Mouse (Mus musculus): Measurements from ENCODE around the gene Sirt3.

DNA sequence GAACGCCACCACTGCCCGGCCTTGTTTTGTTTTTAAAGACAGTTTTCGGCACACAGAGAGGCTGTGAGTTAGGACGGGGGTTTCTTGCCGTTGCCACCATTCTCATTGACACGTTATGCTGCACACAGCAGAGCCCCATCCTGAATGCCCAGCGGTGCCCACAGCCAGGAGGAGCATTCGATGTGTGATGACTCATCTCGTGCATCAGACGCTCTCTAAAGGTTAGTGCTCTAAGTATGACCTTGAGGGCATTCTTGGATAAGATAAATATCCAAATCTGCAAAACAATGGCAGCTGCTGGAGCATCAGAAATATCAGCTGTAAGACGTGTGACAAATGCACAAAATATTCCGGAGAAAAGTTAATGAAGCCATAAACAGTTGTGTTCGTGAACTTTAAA lies 25.0 kb upstream of the Sirt3 start:
- TF ChIP-seq CTCF (IDR thresholded peaks at IDR 0.05; ENCODE audit: control insufficient read depth, insufficient read depth, insufficient read length), result no peak
- TF ChIP-seq MYOG (IDR thresholded peaks at IDR 0.05; ENCODE audit: control insufficient read depth, extremely low read depth, insufficient read length), result no peak
- no peak for TF ChIP-seq CEBPB (IDR thresholded peaks at IDR 0.05; ENCODE audit: low read depth)
- no peak for TF ChIP-seq USF1 (IDR thresholded peaks at IDR 0.05; ENCODE audit: low read depth)
- TF ChIP-seq MAX (IDR thresholded peaks at IDR 0.05), result no peak
- no peak for TF ChIP-seq FOSL1 (IDR thresholded peaks at IDR 0.05; ENCODE audit: insufficient read depth, low read length, poor library complexity, severe bottlenecking)

All from C2C12 (cell line).